Mouse (Mus musculus): Measurements from ENCODE around the gene Ddx59.

Ddx59 gene

GRCm38 (mm10) chr1:136414798-136415755, at the start of gene Ddx59:
Ddx59 (plus strand) TSS chr1:136415271.
- peak; percentile 93 for DNase-seq (ENCODE audit: low read depth, low spot score)

GRCm38 (mm10) chr1:136365986-136366385, 49.1 kb upstream of the Ddx59 start:
- DNase-seq (ENCODE audit: low read depth, low spot score): no peak

GRCm38 (mm10) chr1:136379261-136379660, 35.8 kb upstream of the Ddx59 start:
- no peak for DNase-seq (ENCODE audit: low read depth, low spot score)

- no peak for DNase-seq (ENCODE audit: low read depth, low spot score)
Measured at GRCm38 (mm10) chr1:136380161-136380560, 34.9 kb upstream of the Ddx59 start.

GRCm38 (mm10) chr1:136380606-136381005, 34.5 kb upstream of the Ddx59 start:
- DNase-seq (ENCODE audit: low read depth, low spot score): no peak

- DNase-seq (ENCODE audit: low read depth, low spot score): no peak
Measured at GRCm38 (mm10) chr1:136381169-136381568, 33.9 kb upstream of the Ddx59 start.

- DNase-seq (ENCODE audit: low read depth, low spot score): no peak
Measured at GRCm38 (mm10) chr1:136381583-136381982, 33.5 kb upstream of the Ddx59 start.

- DNase-seq (ENCODE audit: low read depth, low spot score): no peak
Measured at GRCm38 (mm10) chr1:136386914-136387313, 28.2 kb upstream of the Ddx59 start.

GRCm38 (mm10) chr1:136394506-136394905, 20.6 kb upstream of the Ddx59 start:
- DNase-seq (ENCODE audit: low read depth, low spot score): peak; percentile 27

- DNase-seq (ENCODE audit: low read depth, low spot score): no peak
Measured at GRCm38 (mm10) chr1:136395073-136395472, 20.0 kb upstream of the Ddx59 start.

- DNase-seq (ENCODE audit: low read depth, low spot score): no peak
Measured at GRCm38 (mm10) chr1:136401281-136401680, 13.8 kb upstream of the Ddx59 start.

- no peak for DNase-seq (ENCODE audit: low read depth, low spot score)
Measured at GRCm38 (mm10) chr1:136409631-136410030, 5.4 kb upstream of the Ddx59 start.

GRCm38 (mm10) chr1:136415756-136416126, 670 bp downstream of the Ddx59 start:
- no peak for DNase-seq (ENCODE audit: low read depth, low spot score)

- no peak for DNase-seq (ENCODE audit: low read depth, low spot score)
Measured at GRCm38 (mm10) chr1:136418393-136418792, 3.3 kb downstream of the Ddx59 start.

- DNase-seq (ENCODE audit: low read depth, low spot score): no peak
Measured at GRCm38 (mm10) chr1:136427166-136427969, 12.3 kb downstream of the Ddx59 start.

- DNase-seq (ENCODE audit: low read depth, low spot score): no peak
Measured at GRCm38 (mm10) chr1:136428981-136429380, 13.9 kb downstream of the Ddx59 start.

- DNase-seq (ENCODE audit: low read depth, low spot score): no peak
Measured at GRCm38 (mm10) chr1:136430126-136430818, 15.2 kb downstream of the Ddx59 start.

- no peak for DNase-seq (ENCODE audit: low read depth, low spot score)
Measured at GRCm38 (mm10) chr1:136440741-136441140, 25.7 kb downstream of the Ddx59 start.

GRCm38 (mm10) chr1:136442809-136443208, 27.7 kb downstream of the Ddx59 start:
- no peak for DNase-seq (ENCODE audit: low read depth, low spot score)

GRCm38 (mm10) chr1:136444555-136445255, 29.6 kb downstream of the Ddx59 start:
- DNase-seq (ENCODE audit: low read depth, low spot score): no peak

GRCm38 (mm10) chr1:136446933-136447332, 31.9 kb downstream of the Ddx59 start:
- DNase-seq (ENCODE audit: low read depth, low spot score): no peak

Data from embryo, embryonic 11.5 days (tissue).